Mouse (Mus musculus) hematopoietic multipotent progenitor cell, adult 10-12 weeks (in vitro differentiated cells): Measurements from ENCODE around the gene 4930556J24Rik. TPM values are rescaled to one million over a fixed set of nuclear protein-coding genes. Genes with fewer than 3 reads are reported as not detected.

ENCODE experiments used
- polyA plus RNA-seq: library from polyadenylated mRNA; stranded (reverse); fragments of >175 nt; gene quantifications from 2 replicates; pipeline ENCODE4 v1.2.3, GENCODE M21; 2012; ENCODE audit warnings: low replicate concordance

The 4930556J24Rik gene
- not detected in 2 replicates for polyA plus RNA-seq

GRCm38 (mm10) chr11:3976678-3977077, at the start of gene 4930556J24Rik:
Gene 4930556J24Rik (minus strand): TSS chr11:3976778.

GRCm38 (mm10) chr11:3983291-3983862, 6.8 kb upstream of the 4930556J24Rik start, which contains the start of gene Gal3st1:
Gene Gal3st1 (plus strand): TSS chr11:3983636.

DNA sequence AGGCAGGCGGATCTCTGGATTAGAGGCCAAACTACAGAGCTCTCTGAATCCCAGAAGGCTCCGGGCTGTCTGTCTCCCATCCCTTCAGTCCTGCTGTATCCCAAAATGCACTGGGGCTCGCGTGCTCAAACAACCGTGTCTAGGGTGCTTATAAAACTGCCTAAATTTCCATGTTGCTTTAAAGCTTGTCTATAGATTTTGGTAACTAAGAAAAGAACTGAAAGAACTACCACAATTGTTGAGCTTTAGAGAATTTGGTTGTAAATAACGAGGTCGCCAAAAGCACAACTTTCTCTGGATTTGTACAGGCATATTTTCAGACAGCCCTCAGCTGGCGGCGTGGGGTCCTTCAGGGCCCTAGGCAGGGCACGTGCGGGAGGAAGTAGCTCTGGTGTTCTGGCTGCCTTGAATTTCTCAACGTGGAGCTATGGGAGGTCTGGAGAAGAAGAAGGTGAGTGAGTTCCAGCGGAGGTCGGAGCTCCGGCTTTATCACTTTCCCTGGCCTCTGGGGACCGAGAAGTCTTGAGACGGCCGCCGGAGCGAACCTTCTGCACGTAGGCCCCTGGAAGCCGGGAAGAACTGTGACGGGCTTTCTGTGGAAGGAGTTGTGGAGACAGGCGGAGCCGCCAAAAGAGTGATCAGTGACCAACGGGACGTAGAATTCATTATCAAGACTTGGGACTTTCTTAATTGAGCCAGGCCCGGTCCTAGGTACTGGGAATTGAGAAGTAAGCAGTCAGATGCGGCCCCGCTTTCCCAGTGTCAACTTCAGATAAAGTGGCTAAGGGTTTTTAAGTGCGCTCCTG, 12.8 kb downstream of the 4930556J24Rik start, which contains the start of gene Pes1:
TSS of gene Pes1 (plus strand) at position 366 of the 806 bp plus-strand sequence.

DNA sequence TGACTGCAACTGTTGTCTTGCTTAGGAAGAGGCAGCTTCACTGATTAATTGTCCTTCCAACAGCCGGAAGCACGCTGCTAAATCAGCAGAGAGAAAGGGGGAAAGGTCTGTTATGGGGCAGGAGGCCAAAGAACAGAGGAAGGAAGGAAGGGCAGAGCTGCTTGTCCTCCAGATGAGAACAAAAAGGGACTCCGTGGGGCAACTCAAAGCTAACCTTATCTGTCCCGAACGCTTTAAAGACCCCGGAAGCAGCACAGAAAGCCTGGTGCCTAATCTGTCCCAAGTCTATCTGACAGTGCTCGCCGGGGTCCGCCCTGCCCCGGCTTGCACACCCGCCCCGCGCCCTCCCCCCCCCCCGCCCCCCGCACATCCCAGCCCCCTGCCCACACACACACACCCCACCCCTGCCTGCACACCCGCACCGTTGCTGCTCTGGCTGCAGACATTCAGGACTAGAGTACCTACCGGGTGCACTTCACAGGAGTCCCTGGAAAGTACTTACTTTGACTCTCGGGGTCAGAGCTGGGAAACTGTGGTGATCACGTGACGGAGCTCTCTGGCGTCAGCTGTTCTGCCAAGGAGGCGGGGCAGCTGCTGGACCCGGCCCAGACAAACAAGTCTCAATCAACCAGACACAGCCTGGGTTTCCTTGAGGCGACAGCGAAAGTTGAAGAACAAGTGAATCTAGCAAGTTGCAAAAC, 44.9 kb downstream of the 4930556J24Rik start, which contains the start of gene Tcn2:
TSS of gene Tcn2 (minus strand) at position 649 of the 701 bp plus-strand sequence.

GRCm38 (mm10) chr11:3914109-3914840, 62.3 kb downstream of the 4930556J24Rik start, which contains the start of gene Slc35e4:
Gene Slc35e4 (minus strand): TSS chr11:3914664.

GRCm38 (mm10) chr11:3894406-3895281, 81.9 kb downstream of the 4930556J24Rik start, which contains the start of the genes 4921536K21Rik and Dusp18:
Gene 4921536K21Rik (minus strand): TSS chr11:3895098.
Gene Dusp18 (plus strand): TSS chr11:3895240.

Other genes with a start within 250 kb of the 4930556J24Rik start
- 0.02 and 0.04 TPM in 2 replicates for gene Osbp2, start 112.9 kb downstream of the 4930556J24Rik start, polyA plus RNA-seq
- gene 4921536K21Rik, start 81.7 kb downstream of the 4930556J24Rik start, polyA plus RNA-seq, result 0.04 TPM in 1 of 2 replicates, not detected in the other
- 0.04 and 0.18 TPM in 2 replicates for gene Dusp18, start 81.5 kb downstream of the 4930556J24Rik start, polyA plus RNA-seq
- 3.6 and 10.2 TPM in 2 replicates for gene Slc35e4, start 62.1 kb downstream of the 4930556J24Rik start, polyA plus RNA-seq
- 7.1 and 21.6 TPM in 2 replicates for gene Tcn2, start 44.6 kb downstream of the 4930556J24Rik start, polyA plus RNA-seq
- gene Pes1, start 12.8 kb downstream of the 4930556J24Rik start, polyA plus RNA-seq, result 10.4 and 33.7 TPM in 2 replicates
- not detected in 2 replicates for gene Gal3st1, start 6.9 kb upstream of the 4930556J24Rik start, polyA plus RNA-seq
- not detected in 2 replicates for gene Sec14l4, start 54.7 kb upstream of the 4930556J24Rik start, polyA plus RNA-seq
- gene Sec14l3, start 88.1 kb upstream of the 4930556J24Rik start, polyA plus RNA-seq, result not detected in 2 replicates
- 2.3 and 4.6 TPM in 2 replicates for gene Mtfp1, start 118.7 kb upstream of the 4930556J24Rik start, polyA plus RNA-seq
- gene Sec14l2, start 146.6 kb upstream of the 4930556J24Rik start, polyA plus RNA-seq, result 0.96 and 6.3 TPM in 2 replicates
- gene Rnf215, start 158.4 kb upstream of the 4930556J24Rik start, polyA plus RNA-seq, result 26.9 and 39.5 TPM in 2 replicates
- gene Ccdc157, start 183.5 kb upstream of the 4930556J24Rik start, polyA plus RNA-seq, result 3.5 and 5.0 TPM in 2 replicates
- gene Sf3a1, start 183.6 kb upstream of the 4930556J24Rik start, polyA plus RNA-seq, result 34.5 and 66.6 TPM in 2 replicates
- gene Tbc1d10a, start 210.0 kb upstream of the 4930556J24Rik start, polyA plus RNA-seq, result 43.9 and 56.0 TPM in 2 replicates
- 4.4 and 7.2 TPM in 2 replicates for gene Castor1, start 241.4 kb upstream of the 4930556J24Rik start, polyA plus RNA-seq